Mouse (Mus musculus): ENCODE results near the gene Mroh2a. TPM values are rescaled to one million over a fixed set of nuclear protein-coding genes. Genes with fewer than 3 reads are reported as not detected.

Mroh2a gene
- total RNA-seq, 2 experiments from 2014 or later, result not detected

GRCm38 (mm10) chr1:88289152-88289551 is 62.4 kb downstream of the Mroh2a start:
- intact Hi-C loops (cut with DNase I), result no loop called here
- no peak for TF ChIP-seq CTCF (IDR thresholded peaks at IDR 0.05)
- Histone ChIP-seq H3K4me3 (no peak overlapping the region), H3K27ac (no peak overlapping the region)
- no peak for DNase-seq

- peak; percentile 72 for TF ChIP-seq CTCF (IDR thresholded peaks at IDR 0.05)
- intact Hi-C loops (cut with DNase I), result no loop called here
- peak; percentile 50 for DNase-seq
Observed at GRCm38 (mm10) chr1:88289917-88290316, 63.1 kb downstream of the Mroh2a start.

GRCm38 (mm10) chr1:88290511-88290910 is 63.7 kb downstream of the Mroh2a start:
- Histone ChIP-seq H3K27ac (no peak overlapping the region), H3K4me3 (no peak overlapping the region)
- intact Hi-C loops (cut with DNase I), result no loop called here
- TF ChIP-seq CTCF (IDR thresholded peaks at IDR 0.05), result no peak
- DNase-seq, result no peak

More at GRCm38 (mm10) chr1:88289917-88290316, 63.1 kb downstream of the Mroh2a start:
- H3K4me3 ChIP-seq, result no peak overlapping the region
- H3K27ac ChIP-seq, result no peak overlapping the region

GRCm38 (mm10) chr1:88291409-88292005 is 64.7 kb downstream of the Mroh2a start:
- TF ChIP-seq CTCF (IDR thresholded peaks at IDR 0.05), result no peak
- intact Hi-C loops (cut with DNase I), result no loop called here
- Histone ChIP-seq H3K4me3 (no peak overlapping the region), H3K27ac (no peak overlapping the region)
- DNase-seq, result no peak

- no peak overlapping the region for H3K27ac ChIP-seq
- no peak overlapping the region for H3K4me3 ChIP-seq
- TF ChIP-seq CTCF (IDR thresholded peaks at IDR 0.05), result no peak
- intact Hi-C loops (cut with DNase I), result no loop called here
- DNase-seq, result no peak
Observed at GRCm38 (mm10) chr1:88292057-88292456, 65.3 kb downstream of the Mroh2a start.

- intact Hi-C loops (cut with DNase I), result loop anchor here (5.0 kb wide), 1 partner anchor 67 kb away; the partner anchor contains the start of gene Mroh2a
Observed at GRCm38 (mm10) chr1:88294650-88295049, 67.9 kb downstream of the Mroh2a start.

GRCm38 (mm10) chr1:88296171-88296920 is 69.6 kb downstream of the Mroh2a start:
- no peak for DNase-seq
- Histone ChIP-seq H3K27ac (no peak overlapping the region), H3K4me3 (no peak overlapping the region)
- intact Hi-C loops (cut with DNase I), result loop anchor here (5.0 kb wide), 1 partner anchor 69 kb away; the partner anchor contains the start of gene Mroh2a
- no peak for TF ChIP-seq CTCF (IDR thresholded peaks at IDR 0.05)

More at GRCm38 (mm10) chr1:88294650-88295049, 67.9 kb downstream of the Mroh2a start:
- H3K4me3 ChIP-seq, result no peak overlapping the region
- DNase-seq, result peak; percentile 19
- no peak overlapping the region for H3K27ac ChIP-seq
- no peak for TF ChIP-seq CTCF (IDR thresholded peaks at IDR 0.05)

GRCm38 (mm10) chr1:88297480-88298258 is 70.9 kb downstream of the Mroh2a start:
- intact Hi-C loops (cut with DNase I), result loop anchor here (5.0 kb wide), 1 partner anchor 70 kb away; the partner anchor contains the start of gene Mroh2a
- Histone ChIP-seq H3K4me3 (no peak overlapping the region), H3K27ac (no peak overlapping the region)
- TF ChIP-seq CTCF (IDR thresholded peaks at IDR 0.05), result no peak
- DNase-seq, result no peak

- DNase-seq, result no peak
- intact Hi-C loops (cut with DNase I), result loop anchor here (5.0 kb wide), 1 partner anchor 72 kb away; the partner anchor contains the start of gene Mroh2a
- no peak overlapping the region for H3K4me3 ChIP-seq
- H3K27ac ChIP-seq, result no peak overlapping the region
- no peak for TF ChIP-seq CTCF (IDR thresholded peaks at IDR 0.05)
Observed at GRCm38 (mm10) chr1:88298686-88299528, 72.1 kb downstream of the Mroh2a start.

- no peak for DNase-seq
- intact Hi-C loops (cut with DNase I), result loop anchor here (5.0 kb wide), 1 partner anchor 72 kb away; the partner anchor contains the start of gene Mroh2a
- Histone ChIP-seq H3K27ac (no peak overlapping the region), H3K4me3 (no peak overlapping the region)
- TF ChIP-seq CTCF (IDR thresholded peaks at IDR 0.05), result no peak
Observed at GRCm38 (mm10) chr1:88299529-88299945, 72.8 kb downstream of the Mroh2a start.

GRCm38 (mm10) chr1:88300301-88301050 is 73.7 kb downstream of the Mroh2a start:
- TF ChIP-seq CTCF (IDR thresholded peaks at IDR 0.05), result no peak
- intact Hi-C loops (cut with DNase I), result no loop called here

More at GRCm38 (mm10) chr1:88300301-88301050, 73.7 kb downstream of the Mroh2a start:
- no peak overlapping the region for H3K27ac ChIP-seq
- no peak for DNase-seq
- no peak overlapping the region for H3K4me3 ChIP-seq

Measured in gastrocnemius, adult 2 months (tissue).